Mouse (Mus musculus) myocyte (in vitro differentiated cells): ENCODE data around the gene Cep104.

Source experiments
- E2F4 ChIP-seq: IDR thresholded peaks from one replicate; pipeline ENCODE4 v1.6.1; 2011; ENCODE audit warnings: mild to moderate bottlenecking, control low read depth, moderate library complexity; ENCODE audit not compliant: insufficient read depth
- MYOD1 ChIP-seq, 3 experiments: IDR thresholded peaks; one replicate each; pipeline ENCODE4 v1.6.1; 2011; ENCODE audit warnings: control low read depth in 2 of 3, low read depth in 2 of 3, mild to moderate bottlenecking in 2 of 3, moderate library complexity in 1 of 3; ENCODE audit not compliant: insufficient read length in 2 of 3, control insufficient read depth in 1 of 3
- MYOG ChIP-seq, 3 experiments: IDR thresholded peaks; one replicate each; pipeline ENCODE4 v1.6.1; 2011; ENCODE audit warnings: control low read depth in 2 of 3, low read depth in 2 of 3, mild to moderate bottlenecking in 2 of 3; ENCODE audit not compliant: insufficient read length in 2 of 3, control insufficient read depth in 1 of 3, insufficient read depth in 1 of 3
- POLR2A ChIP-seq: IDR thresholded peaks from one replicate; pipeline ENCODE4 v1.6.1; 2011; ENCODE audit warnings: low read depth, mild to moderate bottlenecking, control low read depth, moderate library complexity; ENCODE audit not compliant: insufficient read length
- POLR2AphosphoS2 ChIP-seq: IDR thresholded peaks from one replicate; pipeline ENCODE4 v1.6.1; 2011; ENCODE audit warnings: low read depth, control low read depth; ENCODE audit not compliant: insufficient read length
- SRF ChIP-seq: IDR thresholded peaks from one replicate; pipeline ENCODE4 v1.6.1; 2011; ENCODE audit warnings: low read depth; ENCODE audit not compliant: control insufficient read depth, insufficient read length
- TCF12 ChIP-seq: IDR thresholded peaks from one replicate; pipeline ENCODE4 v1.6.1; 2011; ENCODE audit warnings: mild to moderate bottlenecking, control low read depth; ENCODE audit not compliant: poor library complexity, insufficient read depth, severe bottlenecking
- USF1 ChIP-seq: IDR thresholded peaks from one replicate; pipeline ENCODE4 v1.6.1; 2011; ENCODE audit warnings: low read depth, mild to moderate bottlenecking, control low read depth, moderate library complexity

DNA sequence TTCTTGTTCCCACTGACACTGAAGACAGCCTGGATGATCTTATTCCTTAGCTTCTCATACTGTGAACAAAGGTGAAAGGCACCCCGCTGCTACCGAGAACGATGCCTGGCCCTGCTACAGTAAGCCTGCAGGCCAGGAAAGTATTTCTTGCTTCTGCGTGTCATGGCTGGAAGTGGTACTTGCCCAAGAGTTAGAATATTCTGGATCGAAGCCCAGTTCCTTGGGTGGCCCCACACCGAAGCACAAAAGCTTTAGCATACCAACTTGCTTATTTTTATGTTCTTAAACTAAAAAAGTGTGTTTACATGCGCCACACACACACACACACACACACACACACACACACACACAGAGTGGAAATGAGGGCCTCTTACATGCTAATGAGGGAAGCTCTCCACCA is 53.1 kb downstream of the Cep104 start:
- TF ChIP-seq POLR2A (no peak), POLR2AphosphoS2 (no peak), MYOD1 (IDR thresholded peaks at IDR 0.05; ENCODE audit: control insufficient read depth in 1 of 3, insufficient read length in 2 of 3, low read depth in 2 of 3) (no peak), SRF (no peak), E2F4 (no peak), USF1 (no peak), TCF12 (no peak), MYOG (IDR thresholded peaks at IDR 0.05; ENCODE audit: control insufficient read depth in 1 of 3, insufficient read depth in 1 of 3, insufficient read length in 2 of 3, low read depth in 2 of 3) (no peak)
